Mouse (Mus musculus) forebrain, postnatal 0 days (tissue): ENCODE results near the gene Cxcr4. TPM values are rescaled to one million over a fixed set of nuclear protein-coding genes. Genes with fewer than 3 reads are reported as not detected.

ENCODE experiments used
- ATAC-seq: fragments of 200-750 bp; cut with Nextera tagmentation; 2 replicates; pipeline ENCODE4 v1.8.0; 2017; ENCODE audit warnings: mild to moderate bottlenecking, moderate library complexity
- DNase-seq: peaks from one replicate; pipeline ENCODE4 v3.0.0-alpha.2; 2015
- H3K27ac ChIP-seq: fragments of 300-500 bp; sonication (generic); 2 replicates; pipeline ENCODE4 v1.5.1; 2014; ENCODE audit warnings: low read depth, mild to moderate bottlenecking, antibody characterized with exemption, low read length, moderate library complexity, mixed read lengths
- H3K27me3 ChIP-seq: fragments of 300-500 bp; sonication (generic); 2 replicates; pipeline ENCODE4 v1.6.1; 2014; ENCODE audit warnings: mild to moderate bottlenecking, low read length, mixed read lengths; ENCODE audit not compliant: insufficient read depth
- H3K36me3 ChIP-seq: fragments of 300-500 bp; sonication (generic); 2 replicates; pipeline ENCODE4 v1.6.1; 2014; ENCODE audit warnings: mild to moderate bottlenecking, moderate library complexity; ENCODE audit not compliant: insufficient read depth
- H3K4me1 ChIP-seq: fragments of 300-500 bp; sonication (generic); 2 replicates; pipeline ENCODE4 v1.6.1; 2014; ENCODE audit warnings: antibody characterized with exemption; ENCODE audit not compliant: insufficient read depth
- H3K4me2 ChIP-seq: fragments of 300-500 bp; sonication (generic); 2 replicates; pipeline ENCODE4 v1.6.1; 2014; ENCODE audit warnings: low read depth, mild to moderate bottlenecking, moderate library complexity
- H3K4me3 ChIP-seq: fragments of 300-500 bp; sonication (generic); 2 replicates; pipeline ENCODE4 v1.5.1; 2014; ENCODE audit warnings: low read depth, low read length, mixed read lengths
- H3K9ac ChIP-seq: fragments of 300-500 bp; sonication (generic); 2 replicates; pipeline ENCODE4 v1.6.1; 2014; ENCODE audit warnings: mild to moderate bottlenecking
- H3K9me3 ChIP-seq: fragments of 300-500 bp; sonication (generic); 2 replicates; pipeline ENCODE4 v1.6.1; 2016; ENCODE audit warnings: low read length
- CTCF ChIP-seq: sonication (generic); IDR thresholded peaks from 2 replicates; pipeline ENCODE4 v1.5.1; 2016; ENCODE audit warnings: antibody characterized with exemption, control low read depth, low read depth
- WGBS: fragments of 180-500 bp; shearing (Covaris S2); extraction: QIAGEN DNeasy Blood & Tissue Kit; methylation state at CpG from one replicate; pipeline ENCODE4 v1.1.7; 2014; 5-methylcytosine and 5-hydroxymethylcytosine counted together
- polyA plus RNA-seq: library from polyadenylated mRNA; unstranded; fragments of >200 nt; fragmentation: Nextera tagmentation; extraction: Ambion mirVana; gene quantifications from 2 replicates; pipeline ENCODE4 v1.2.1, GENCODE M21; 2015
- total RNA-seq: library from RNA; depleted of rRNA; stranded (reverse); fragments of >200 nt; gene quantifications from 2 replicates; pipeline ENCODE4 v1.2.3, GENCODE M21; 2014

Cxcr4 gene
- total and polyA plus RNA-seq, 2 experiments from 2014 or later = 5.8 to 44.9 TPM

- WGBS = 70% methylated on average over 6 of the region's 6 CpGs
- no peaks in the 10 kb centered on the region for H3K27me3 ChIP-seq
- no peak overlapping the region for H3K4me2 ChIP-seq
- H3K4me3 ChIP-seq = no peak overlapping the region
- H3K36me3 ChIP-seq = no peaks in the 10 kb centered on the region
- no peak for TF ChIP-seq CTCF
- H3K9ac ChIP-seq = no peak overlapping the region
- H3K9me3 ChIP-seq = no peaks in the 10 kb centered on the region
- H3K4me1 ChIP-seq = no peaks in the 10 kb centered on the region
- no peak overlapping the region for H3K27ac ChIP-seq
- ATAC-seq (no peak), DNase-seq (no peak)
Measured at GRCm38 (mm10) chr1:128608119-128608518, 16.0 kb upstream of the Cxcr4 start.

GRCm38 (mm10) chr1:128607423-128607822 is 15.3 kb upstream of the Cxcr4 start:
- Histone ChIP-seq H3K4me1 (no peaks in the 10 kb centered on the region), H3K9me3 (no peaks in the 10 kb centered on the region), H3K27ac (0 out of 2 replicates have a peak overlapping the region, but pooled peaks have one; percentile 21), H3K27me3 (no peaks in the 10 kb centered on the region), H3K36me3 (no peaks in the 10 kb centered on the region), H3K9ac (no peak overlapping the region), H3K4me3 (no peak overlapping the region), H3K4me2 (no peak overlapping the region)
- no peak for TF ChIP-seq CTCF
- WGBS = 48% methylated on average over 3 of the region's 3 CpGs
- ATAC-seq (peak; percentile 45; the same call in 1 of the 2 replicates), DNase-seq (peak; percentile 26)

GRCm38 (mm10) chr1:128605794-128606193 is 13.7 kb upstream of the Cxcr4 start:
- H3K9ac ChIP-seq = no peak overlapping the region
- H3K4me2 ChIP-seq = no peak overlapping the region
- no peaks in the 10 kb centered on the region for H3K36me3 ChIP-seq
- no peak overlapping the region for H3K27ac ChIP-seq
- H3K27me3 ChIP-seq = no peaks in the 10 kb centered on the region
- no peaks in the 10 kb centered on the region for H3K9me3 ChIP-seq
- no peak for DNase-seq
- WGBS = 86% methylated on average over 1 of the region's 1 CpGs
- TF ChIP-seq CTCF = no peak
- no peak overlapping the region for H3K4me3 ChIP-seq
- H3K4me1 ChIP-seq = no peaks in the 10 kb centered on the region
- ATAC-seq = no peak

GRCm38 (mm10) chr1:128602688-128603385 is 10.7 kb upstream of the Cxcr4 start:
- H3K36me3 ChIP-seq = no peaks in the 10 kb centered on the region
- 84% methylated on average over 8 of the region's 8 CpGs for WGBS
- no peaks in the 10 kb centered on the region for H3K27me3 ChIP-seq
- ATAC-seq (no peak), DNase-seq (no peak)
- no peaks in the 10 kb centered on the region for H3K9me3 ChIP-seq
- H3K9ac ChIP-seq = no peak overlapping the region
- no peak overlapping the region for H3K4me2 ChIP-seq
- no peak overlapping the region for H3K27ac ChIP-seq
- no peaks in the 10 kb centered on the region for H3K4me1 ChIP-seq
- H3K4me3 ChIP-seq = no peak overlapping the region
- no peak for TF ChIP-seq CTCF

- Histone ChIP-seq H3K4me3 (no peak overlapping the region), H3K36me3 (no peaks in the 10 kb centered on the region), H3K9me3 (no peaks in the 10 kb centered on the region), H3K27ac (no peak overlapping the region), H3K27me3 (no peaks in the 10 kb centered on the region), H3K4me1 (no peaks in the 10 kb centered on the region), H3K4me2 (no peak overlapping the region), H3K9ac (no peak overlapping the region)
- DNase-seq = no peak
- 83% methylated on average over 5 of the region's 5 CpGs for whole genome bisulfite sequencing
- TF ChIP-seq CTCF = no peak
- ATAC-seq = no peak
Measured at GRCm38 (mm10) chr1:128602018-128602687, 10.1 kb upstream of the Cxcr4 start.

- H3K9ac ChIP-seq = no peak overlapping the region
- H3K9me3 ChIP-seq = no peaks in the 10 kb centered on the region
- no peak for ATAC-seq
- no peak overlapping the region for H3K4me2 ChIP-seq
- DNase-seq = no peak
- no peak overlapping the region for H3K27ac ChIP-seq
- no peak for TF ChIP-seq CTCF
- H3K27me3 ChIP-seq = no peaks in the 10 kb centered on the region
- no peak overlapping the region for H3K4me3 ChIP-seq
- WGBS = 83% methylated on average over 5 of the region's 5 CpGs
- no peaks in the 10 kb centered on the region for H3K4me1 ChIP-seq
- H3K36me3 ChIP-seq = no peaks in the 10 kb centered on the region
Measured at GRCm38 (mm10) chr1:128601307-128601706, 9.2 kb upstream of the Cxcr4 start.

GRCm38 (mm10) chr1:128600549-128600948 is 8.5 kb upstream of the Cxcr4 start:
- no peak overlapping the region for H3K4me2 ChIP-seq
- no peaks in the 10 kb centered on the region for H3K27me3 ChIP-seq
- no peak for DNase-seq
- TF ChIP-seq CTCF = no peak
- WGBS = 96% methylated on average over 2 of the region's 2 CpGs
- H3K4me1 ChIP-seq = peaks cover 7% of the 10 kb centered on the region
- no peak overlapping the region for H3K9ac ChIP-seq
- H3K4me3 ChIP-seq = no peak overlapping the region
- no peaks in the 10 kb centered on the region for H3K36me3 ChIP-seq
- no peak overlapping the region for H3K27ac ChIP-seq
- ATAC-seq = no peak
- H3K9me3 ChIP-seq = no peaks in the 10 kb centered on the region
